Mouse (Mus musculus): ENCODE data around the gene 6430531B16Rik. TPM values are rescaled to one million over a fixed set of nuclear protein-coding genes. Genes with fewer than 3 reads are reported as not detected.

The 6430531B16Rik gene
- total and polyA plus RNA-seq, 2 experiments from 2014 or later = 0.23 TPM; not detected in 1

- no peak overlapping the region for H3K4me2 ChIP-seq (ENCODE audit: low read depth, low read length)
- H3K27me3 ChIP-seq (ENCODE audit: control insufficient read depth, insufficient read depth, low read length) = peaks cover 15% of the 10 kb centered on the region
- TF ChIP-seq EP300 (IDR thresholded peaks at IDR 0.05; ENCODE audit: low read depth) (no peak), CTCF (IDR thresholded peaks at IDR 0.05; ENCODE audit: low read depth) (no peak)
- H3K36me3 ChIP-seq (replicated peaks; ENCODE audit: control insufficient read depth, insufficient read depth, low read length) = no peaks in the 10 kb centered on the region
- WGBS = 83% methylated on average over 10 of the region's 10 CpGs
- no peak overlapping the region for H3K27ac ChIP-seq (ENCODE audit: low read depth)
- H3K9ac ChIP-seq (replicated peaks; ENCODE audit: low read depth, low read length) = no peak overlapping the region
- peaks cover 6% of the 10 kb centered on the region; the same call in 1 of the 2 replicates for H3K4me1 ChIP-seq (ENCODE audit: control insufficient read depth, insufficient read depth)
- DNase-seq (ENCODE audit: low spot score) (no peak), ATAC-seq (ENCODE audit: insufficient read depth, low read depth) (no peak)
- H3K9me3 ChIP-seq (replicated peaks; ENCODE audit: control insufficient read depth, low read length) = no peaks in the 10 kb centered on the region
- no peak overlapping the region for H3K4me3 ChIP-seq (ENCODE audit: low read depth, low read length)
Measured at GRCm38 (mm10) chr7:139961141-139961540, 17.4 kb downstream of the 6430531B16Rik start.

GRCm38 (mm10) chr7:139957958-139958357, 20.6 kb downstream of the 6430531B16Rik start:
- TF ChIP-seq EP300 (IDR thresholded peaks at IDR 0.05; ENCODE audit: low read depth) = no peak
- no peak for TF ChIP-seq CTCF (IDR thresholded peaks at IDR 0.05; ENCODE audit: low read depth)
- no peak for DNase-seq (ENCODE audit: low spot score)
- ATAC-seq (ENCODE audit: insufficient read depth, low read depth) = 0 out of 2 replicates have a peak, but pooled peaks have one; percentile 19
- Histone ChIP-seq H3K36me3 (replicated peaks; ENCODE audit: control insufficient read depth, insufficient read depth, low read length) (no peaks in the 10 kb centered on the region), H3K27ac (ENCODE audit: low read depth) (no peak overlapping the region), H3K4me1 (ENCODE audit: control insufficient read depth, insufficient read depth) (peaks cover 6% of the 10 kb centered on the region; the same call in 1 of the 2 replicates), H3K27me3 (ENCODE audit: control insufficient read depth, insufficient read depth, low read length) (peaks cover 15% of the 10 kb centered on the region), H3K4me3 (ENCODE audit: low read depth, low read length) (no peak overlapping the region), H3K4me2 (ENCODE audit: low read depth, low read length) (no peak overlapping the region), H3K9me3 (replicated peaks; ENCODE audit: control insufficient read depth, low read length) (no peaks in the 10 kb centered on the region), H3K9ac (replicated peaks; ENCODE audit: low read depth, low read length) (no peak overlapping the region)
- WGBS = 18% methylated on average over 11 of the region's 11 CpGs

- Histone ChIP-seq H3K27me3 (ENCODE audit: control insufficient read depth, insufficient read depth, low read length) (peaks cover 15% of the 10 kb centered on the region), H3K27ac (ENCODE audit: low read depth) (no peak overlapping the region), H3K9ac (replicated peaks; ENCODE audit: low read depth, low read length) (no peak overlapping the region; the same call in 1 of the 2 replicates), H3K4me3 (ENCODE audit: low read depth, low read length) (no peak overlapping the region), H3K9me3 (replicated peaks; ENCODE audit: control insufficient read depth, low read length) (no peaks in the 10 kb centered on the region), H3K36me3 (replicated peaks; ENCODE audit: control insufficient read depth, insufficient read depth, low read length) (no peaks in the 10 kb centered on the region), H3K4me1 (ENCODE audit: control insufficient read depth, insufficient read depth) (peaks cover 6% of the 10 kb centered on the region; the same call in 1 of the 2 replicates), H3K4me2 (ENCODE audit: low read depth, low read length) (no peak overlapping the region)
- TF ChIP-seq CTCF (IDR thresholded peaks at IDR 0.05; ENCODE audit: low read depth) = no peak
- TF ChIP-seq EP300 (IDR thresholded peaks at IDR 0.05; ENCODE audit: low read depth) = no peak
- ATAC-seq (ENCODE audit: insufficient read depth, low read depth) (no peak), DNase-seq (ENCODE audit: low spot score) (no peak)
- 44% methylated on average over 11 of the region's 11 CpGs for WGBS
Measured at GRCm38 (mm10) chr7:139957437-139957836, 21.1 kb downstream of the 6430531B16Rik start.

- ATAC-seq (ENCODE audit: insufficient read depth, low read depth) = no peak
- Histone ChIP-seq H3K36me3 (replicated peaks; ENCODE audit: control insufficient read depth, insufficient read depth, low read length) (no peaks in the 10 kb centered on the region), H3K4me2 (ENCODE audit: low read depth, low read length) (no peak overlapping the region), H3K9me3 (replicated peaks; ENCODE audit: control insufficient read depth, low read length) (no peaks in the 10 kb centered on the region), H3K27me3 (ENCODE audit: control insufficient read depth, insufficient read depth, low read length) (peaks cover 15% of the 10 kb centered on the region), H3K27ac (ENCODE audit: low read depth) (no peak overlapping the region), H3K4me3 (ENCODE audit: low read depth, low read length) (no peak overlapping the region), H3K4me1 (ENCODE audit: control insufficient read depth, insufficient read depth) (peaks cover 6% of the 10 kb centered on the region; the same call in 1 of the 2 replicates), H3K9ac (replicated peaks; ENCODE audit: low read depth, low read length) (no peak overlapping the region)
- no peak for DNase-seq (ENCODE audit: low spot score)
- WGBS = 76% methylated on average over 3 of the region's 3 CpGs
- TF ChIP-seq EP300 (IDR thresholded peaks at IDR 0.05; ENCODE audit: low read depth) (no peak), CTCF (IDR thresholded peaks at IDR 0.05; ENCODE audit: low read depth) (no peak)
Measured at GRCm38 (mm10) chr7:139956658-139957057, 21.9 kb downstream of the 6430531B16Rik start.

- TF ChIP-seq CTCF (IDR thresholded peaks at IDR 0.05; ENCODE audit: low read depth) (no peak), EP300 (IDR thresholded peaks at IDR 0.05; ENCODE audit: low read depth) (no peak)
- no peak overlapping the region for H3K4me3 ChIP-seq (ENCODE audit: low read depth, low read length)
- H3K27ac ChIP-seq (ENCODE audit: low read depth) = no peak overlapping the region
- DNase-seq (ENCODE audit: low spot score) (no peak), ATAC-seq (ENCODE audit: insufficient read depth, low read depth) (no peak)
- H3K9me3 ChIP-seq (replicated peaks; ENCODE audit: control insufficient read depth, low read length) = no peaks in the 10 kb centered on the region
- peaks cover 11% of the 10 kb centered on the region for H3K27me3 ChIP-seq (ENCODE audit: control insufficient read depth, insufficient read depth, low read length)
- no peak overlapping the region for H3K4me2 ChIP-seq (ENCODE audit: low read depth, low read length)
- no peak overlapping the region for H3K9ac ChIP-seq (replicated peaks; ENCODE audit: low read depth, low read length)
- H3K36me3 ChIP-seq (replicated peaks; ENCODE audit: control insufficient read depth, insufficient read depth, low read length) = no peaks in the 10 kb centered on the region
- peaks cover 9% of the 10 kb centered on the region; the same call in 1 of the 2 replicates for H3K4me1 ChIP-seq (ENCODE audit: control insufficient read depth, insufficient read depth)
- WGBS = 90% methylated on average over 4 of the region's 4 CpGs
Measured at GRCm38 (mm10) chr7:139955505-139955904, 23.1 kb downstream of the 6430531B16Rik start.
